Mouse (Mus musculus) olfactory bulb, adult 2 months (tissue): ENCODE data around the gene Hist1h4h.

Source experiments
- CTCF ChIP-seq: fragments of 200-500 bp; IDR thresholded peaks from 2 replicates; pipeline ENCODE4 v1.5.1; 2012; ENCODE audit warnings: low read depth, mild to moderate bottlenecking, low read length, moderate library complexity; ENCODE audit not compliant: insufficient read depth
- POLR2A ChIP-seq: fragments of 200-500 bp; IDR thresholded peaks from 2 replicates; pipeline ENCODE4 v1.6.1; 2012; ENCODE audit warnings: mild to moderate bottlenecking, low read depth, low read length, moderate library complexity; ENCODE audit not compliant: insufficient read depth

GRCm38 (mm10) chr13:23556906-23557305 is 26.1 kb downstream of the Hist1h4h start:
- TF ChIP-seq CTCF: no peak
- TF ChIP-seq POLR2A: no peak
